Mouse (Mus musculus) stomach, embryonic 14.5 days (tissue): Measurements from ENCODE around the gene Slc36a4. TPM values are rescaled to one million over a fixed set of nuclear protein-coding genes. Genes with fewer than 3 reads are reported as not detected.

ENCODE experiments used
- ATAC-seq: fragments of 200-750 bp; cut with Nextera tagmentation; 2 replicates; pipeline ENCODE4 v1.8.0; 2017; ENCODE audit warnings: low read depth, moderate TSS enrichment; ENCODE audit not compliant: insufficient number of reproducible peaks, insufficient read depth, low FRiP score
- H3K27ac ChIP-seq: fragments of 300-500 bp; sonication (generic); 2 replicates; pipeline ENCODE4 v1.5.1; 2014; ENCODE audit warnings: mild to moderate bottlenecking, low read length, moderate library complexity, mixed read lengths
- H3K27me3 ChIP-seq: fragments of 300-500 bp; sonication (generic); 2 replicates; pipeline ENCODE4 v1.6.1; 2014; ENCODE audit warnings: low read length, control low read depth, mixed read lengths; ENCODE audit not compliant: control insufficient read depth, insufficient read depth
- H3K36me3 ChIP-seq: fragments of 300-500 bp; sonication (generic); 2 replicates; pipeline ENCODE4 v1.6.1; 2014; ENCODE audit warnings: mild to moderate bottlenecking, control low read depth, low read length, moderate library complexity, mixed read lengths; ENCODE audit not compliant: control insufficient read depth, insufficient read depth
- H3K4me1 ChIP-seq: fragments of 300-500 bp; sonication (generic); 2 replicates; pipeline ENCODE4 v1.6.1; 2014; ENCODE audit warnings: low read length, control low read depth, mixed read lengths; ENCODE audit not compliant: control insufficient read depth, insufficient read depth
- H3K4me2 ChIP-seq: fragments of 300-500 bp; sonication (generic); replicated peaks from 2 replicates; pipeline ENCODE4 v1.6.1; 2014; ENCODE audit warnings: low read depth, low read length, control low read depth
- H3K4me3 ChIP-seq: fragments of 300-500 bp; sonication (generic); 2 replicates; pipeline ENCODE4 v1.5.1; 2014; ENCODE audit warnings: low read depth, low read length, control low read depth
- H3K9ac ChIP-seq: fragments of 300-500 bp; sonication (generic); replicated peaks from 2 replicates; pipeline ENCODE4 v1.6.1; 2014; ENCODE audit warnings: low read depth, mild to moderate bottlenecking, control low read depth, low read length, moderate library complexity, mixed read lengths
- H3K9me3 ChIP-seq: fragments of 300-500 bp; sonication (generic); 2 replicates; pipeline ENCODE4 v1.6.1; 2016; ENCODE audit warnings: low read depth, low read length, control low read depth; ENCODE audit not compliant: control insufficient read depth
- WGBS: fragments of 180-500 bp; shearing (Covaris S2); extraction: QIAGEN DNeasy Blood & Tissue Kit; methylation state at CpG from one replicate; pipeline ENCODE4 v1.1.7; 2014; 5-methylcytosine and 5-hydroxymethylcytosine counted together
- polyA plus RNA-seq: library from polyadenylated mRNA; unstranded; fragments of >200 nt; fragmentation: Nextera tagmentation; extraction: Ambion mirVana; gene quantifications from 2 replicates; pipeline ENCODE4 v1.2.1, GENCODE M21; 2014

Slc36a4 gene
- polyA plus RNA-seq, 1 experiment from 2014 or later, result 28.7 TPM

GRCm38 (mm10) chr9:15766379-15766778, 56.8 kb downstream of the Slc36a4 start:
- Histone ChIP-seq H3K4me1 (no peaks in the 10 kb centered on the region), H3K4me2 (no peak overlapping the region), H3K4me3 (no peak overlapping the region), H3K9ac (no peak overlapping the region), H3K27ac (no peak overlapping the region), H3K9me3 (no peaks in the 10 kb centered on the region), H3K36me3 (no peaks in the 10 kb centered on the region), H3K27me3 (no peaks in the 10 kb centered on the region)
- ATAC-seq, result no peak
- 59% methylated on average over 5 of the region's 5 CpGs for WGBS

GRCm38 (mm10) chr9:15766821-15767220, 57.3 kb downstream of the Slc36a4 start:
- ATAC-seq, result no peak
- WGBS, result 79% methylated on average over 5 of the region's 5 CpGs
- Histone ChIP-seq H3K27me3 (no peaks in the 10 kb centered on the region), H3K9me3 (no peaks in the 10 kb centered on the region), H3K4me2 (no peak overlapping the region), H3K9ac (no peak overlapping the region), H3K4me1 (no peaks in the 10 kb centered on the region), H3K36me3 (no peaks in the 10 kb centered on the region), H3K4me3 (no peak overlapping the region), H3K27ac (no peak overlapping the region)

GRCm38 (mm10) chr9:15772766-15773165, 63.2 kb downstream of the Slc36a4 start:
- no peak overlapping the region for H3K27ac ChIP-seq
- no peaks in the 10 kb centered on the region for H3K27me3 ChIP-seq
- WGBS, result 85% methylated on average over 12 of the region's 12 CpGs
- H3K4me2 ChIP-seq, result no peak overlapping the region
- no peak overlapping the region for H3K9ac ChIP-seq
- ATAC-seq, result no peak
- H3K4me1 ChIP-seq, result no peaks in the 10 kb centered on the region
- no peak overlapping the region for H3K4me3 ChIP-seq
- H3K9me3 ChIP-seq, result no peaks in the 10 kb centered on the region
- no peaks in the 10 kb centered on the region for H3K36me3 ChIP-seq

GRCm38 (mm10) chr9:15773426-15773825, 63.9 kb downstream of the Slc36a4 start:
- H3K4me2 ChIP-seq, result no peak overlapping the region
- no peaks in the 10 kb centered on the region for H3K9me3 ChIP-seq
- 60% methylated on average over 4 of the region's 4 CpGs for WGBS
- no peaks in the 10 kb centered on the region for H3K36me3 ChIP-seq
- no peak overlapping the region for H3K9ac ChIP-seq
- no peaks in the 10 kb centered on the region for H3K4me1 ChIP-seq
- 0 out of 2 replicates have a peak, but pooled peaks have one; percentile 14 for ATAC-seq
- no peak overlapping the region for H3K27ac ChIP-seq
- H3K27me3 ChIP-seq, result no peaks in the 10 kb centered on the region
- no peak overlapping the region for H3K4me3 ChIP-seq

- no peak overlapping the region for H3K4me3 ChIP-seq
- no peak overlapping the region for H3K9ac ChIP-seq
- no peak for ATAC-seq
- no peaks in the 10 kb centered on the region for H3K4me1 ChIP-seq
- H3K36me3 ChIP-seq, result no peaks in the 10 kb centered on the region
- no peak overlapping the region for H3K4me2 ChIP-seq
- no peak overlapping the region for H3K27ac ChIP-seq
- no peaks in the 10 kb centered on the region for H3K9me3 ChIP-seq
- H3K27me3 ChIP-seq, result no peaks in the 10 kb centered on the region
- 85% methylated on average over 1 of the region's 1 CpGs for WGBS
Observed at GRCm38 (mm10) chr9:15774911-15775310, 65.4 kb downstream of the Slc36a4 start.

- no peak for ATAC-seq
- no peaks in the 10 kb centered on the region for H3K27me3 ChIP-seq
- no peaks in the 10 kb centered on the region for H3K9me3 ChIP-seq
- no peaks in the 10 kb centered on the region for H3K36me3 ChIP-seq
- no peak overlapping the region for H3K4me2 ChIP-seq
- 61% methylated on average over 4 of the region's 4 CpGs for WGBS
- no peak overlapping the region for H3K27ac ChIP-seq
- no peak overlapping the region for H3K9ac ChIP-seq
- H3K4me3 ChIP-seq, result no peak overlapping the region
- no peaks in the 10 kb centered on the region for H3K4me1 ChIP-seq
Observed at GRCm38 (mm10) chr9:15781936-15782335, 72.4 kb downstream of the Slc36a4 start.

GRCm38 (mm10) chr9:15786192-15786591, 76.7 kb downstream of the Slc36a4 start:
- no peak overlapping the region for H3K9ac ChIP-seq
- no peaks in the 10 kb centered on the region for H3K4me1 ChIP-seq
- no peak for ATAC-seq
- H3K4me3 ChIP-seq, result no peak overlapping the region
- no peak overlapping the region for H3K27ac ChIP-seq
- H3K9me3 ChIP-seq, result no peaks in the 10 kb centered on the region
- no peak overlapping the region for H3K4me2 ChIP-seq
- 54% methylated on average over 3 of the region's 3 CpGs for WGBS
- H3K27me3 ChIP-seq, result no peaks in the 10 kb centered on the region
- H3K36me3 ChIP-seq, result no peaks in the 10 kb centered on the region

GRCm38 (mm10) chr9:15786610-15787009, 77.1 kb downstream of the Slc36a4 start:
- Histone ChIP-seq H3K36me3 (no peaks in the 10 kb centered on the region), H3K27ac (no peak overlapping the region), H3K4me3 (no peak overlapping the region), H3K4me2 (no peak overlapping the region), H3K9me3 (no peaks in the 10 kb centered on the region), H3K27me3 (no peaks in the 10 kb centered on the region), H3K4me1 (no peaks in the 10 kb centered on the region), H3K9ac (no peak overlapping the region)
- 74% methylated on average over 2 of the region's 2 CpGs for WGBS
- ATAC-seq, result no peak

- H3K9me3 ChIP-seq, result no peaks in the 10 kb centered on the region
- WGBS, result 89% methylated on average over 9 of the region's 9 CpGs
- H3K4me1 ChIP-seq, result no peaks in the 10 kb centered on the region
- H3K36me3 ChIP-seq, result no peaks in the 10 kb centered on the region
- H3K4me3 ChIP-seq, result no peak overlapping the region
- H3K27ac ChIP-seq, result no peak overlapping the region
- no peak overlapping the region for H3K9ac ChIP-seq
- ATAC-seq, result no peak
- H3K27me3 ChIP-seq, result no peaks in the 10 kb centered on the region
- H3K4me2 ChIP-seq, result no peak overlapping the region
Observed at GRCm38 (mm10) chr9:15792076-15792475, 82.5 kb downstream of the Slc36a4 start.
